Mouse (Mus musculus) hindbrain, embryonic 14.5 days (tissue): ENCODE measurements around the gene Asf1a. TPM values are rescaled to one million over a fixed set of nuclear protein-coding genes. Genes with fewer than 3 reads are reported as not detected.
"Not testable (repeated sequence)": the region's sequence is repeated elsewhere in the genome, so short reads cannot be mapped to it uniquely, and the experiment has no call there.

Source experiments
- ATAC-seq: fragments of 200-750 bp; cut with Nextera tagmentation; 2 replicates; pipeline ENCODE4 v1.8.0; 2017; ENCODE audit warnings: moderate number of reproducible peaks, mild to moderate bottlenecking, moderate TSS enrichment, moderate library complexity; ENCODE audit not compliant: low FRiP score
- DNase-seq: peaks from one replicate; pipeline ENCODE4 v3.0.0-alpha.2; 2015; ENCODE audit warnings: low spot score
- H3K27ac ChIP-seq: fragments of 300-500 bp; sonication (generic); 2 replicates; pipeline ENCODE4 v1.5.1; 2014; ENCODE audit warnings: mild to moderate bottlenecking, moderate library complexity
- H3K27me3 ChIP-seq: fragments of 300-500 bp; sonication (generic); 2 replicates; pipeline ENCODE4 v1.6.1; 2014; ENCODE audit warnings: mild to moderate bottlenecking, low read length, mixed read lengths; ENCODE audit not compliant: control insufficient read depth, insufficient read depth
- H3K36me3 ChIP-seq: fragments of 300-500 bp; sonication (generic); replicated peaks from 2 replicates; pipeline ENCODE4 v1.6.1; 2014; ENCODE audit not compliant: control insufficient read depth, insufficient read depth
- H3K4me1 ChIP-seq: fragments of 300-500 bp; sonication (generic); replicated peaks from 2 replicates; pipeline ENCODE4 v1.6.1; 2014; ENCODE audit warnings: antibody characterized with exemption, low read length, mixed read lengths; ENCODE audit not compliant: control insufficient read depth, insufficient read depth
- H3K4me2 ChIP-seq: fragments of 300-500 bp; sonication (generic); replicated peaks from 2 replicates; pipeline ENCODE4 v1.6.1; 2014; ENCODE audit warnings: mild to moderate bottlenecking, moderate library complexity
- H3K4me3 ChIP-seq: fragments of 300-500 bp; sonication (generic); replicated peaks from 2 replicates; pipeline ENCODE4 v1.5.1; 2014; ENCODE audit warnings: mild to moderate bottlenecking, low read length
- H3K9ac ChIP-seq: fragments of 300-500 bp; sonication (generic); 2 replicates; pipeline ENCODE4 v1.6.1; 2014
- H3K9me3 ChIP-seq: fragments of 300-500 bp; sonication (generic); 2 replicates; pipeline ENCODE4 v1.6.1; 2016; ENCODE audit warnings: low read length; ENCODE audit not compliant: control insufficient read depth
- WGBS: fragments of 180-500 bp; shearing (Covaris S2); extraction: QIAGEN DNeasy Blood & Tissue Kit; methylation state at CpG from one replicate; pipeline ENCODE4 v1.1.7; 2014; 5-methylcytosine and 5-hydroxymethylcytosine counted together
- polyA plus RNA-seq: library from polyadenylated mRNA; unstranded; fragments of >200 nt; fragmentation: Nextera tagmentation; extraction: Ambion mirVana; gene quantifications from 2 replicates; pipeline ENCODE4 v1.2.1, GENCODE M21; 2014

Asf1a gene
- polyA plus RNA-seq, 1 experiment from 2014 or later: 70.6 TPM

DNA sequence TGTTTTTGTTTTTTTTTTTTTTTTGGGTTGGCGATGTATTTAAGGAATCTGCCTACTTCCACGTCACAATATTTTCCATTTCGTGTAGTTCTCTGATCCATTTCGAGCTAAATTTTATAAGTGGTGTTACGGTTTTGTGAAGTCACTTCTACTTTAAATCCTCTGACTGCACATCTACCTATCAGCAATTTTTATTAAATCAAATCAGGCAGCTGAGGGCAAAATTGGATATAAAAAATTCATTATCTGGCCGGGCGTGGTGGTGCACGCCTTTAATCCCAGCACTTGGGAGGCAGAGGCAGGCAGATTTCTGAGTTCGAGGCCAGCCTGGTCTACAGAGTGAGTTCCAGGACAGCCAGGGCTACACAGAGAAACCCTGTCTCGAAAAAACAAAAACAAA is 33.8 kb downstream of the Asf1a start, which contains the start of gene Mcm9:
Gene Mcm9 (minus strand): TSS at position 101 of the 400 bp plus-strand sequence.
- H3K4me3 ChIP-seq: peak within 1 kb of the TSS; percentile 79
- H3K27me3 ChIP-seq: not testable (repeated sequence)

DNA sequence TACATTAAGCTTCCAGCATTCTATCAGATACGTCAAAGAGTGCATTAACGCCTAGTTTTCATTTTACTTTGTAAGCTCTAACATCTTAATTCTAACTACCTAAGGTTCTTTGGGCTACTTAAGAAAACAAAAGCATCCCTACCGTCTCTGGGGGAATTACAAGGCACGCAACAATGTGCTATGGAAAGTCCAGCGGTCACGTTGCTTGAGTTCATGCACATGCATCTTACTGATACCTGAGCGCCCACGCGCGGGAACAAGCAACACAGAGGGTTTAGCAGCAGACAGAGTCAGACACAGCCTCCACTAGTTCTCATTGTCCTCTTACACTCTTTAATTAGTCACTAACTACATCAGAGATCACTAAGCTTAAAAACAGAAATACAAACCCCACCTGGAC is 37.6 kb downstream of the Asf1a start:
- no peaks in the 10 kb centered on the region for H3K27me3 ChIP-seq
- H3K9me3 ChIP-seq: no peaks in the 10 kb centered on the region
- DNase-seq: no peak
- H3K27ac ChIP-seq: no peak overlapping the region
- H3K4me1 ChIP-seq: no peaks in the 10 kb centered on the region
- H3K4me3 ChIP-seq: no peak overlapping the region
- no peak overlapping the region for H3K9ac ChIP-seq
- ATAC-seq: no peak
- WGBS: 85% methylated on average over 10 of the region's 10 CpGs
- no peak overlapping the region for H3K4me2 ChIP-seq
- no peaks in the 10 kb centered on the region for H3K36me3 ChIP-seq

More for the DNA sequence above, 33.8 kb downstream of the Asf1a start, which contains the start of gene Mcm9:
- Histone ChIP-seq H3K27ac (peak within 1 kb of the TSS; percentile 91), H3K4me2 (peak within 1 kb of the TSS; percentile 43), H3K9ac (peak within 1 kb of the TSS; percentile 63)
- DNase-seq, H3K4me1 ChIP-seq, ATAC-seq, H3K36me3 ChIP-seq, H3K9me3 ChIP-seq: not testable (repeated sequence)
- WGBS: 56% methylated on average over 10 of the region's 10 CpGs

DNA sequence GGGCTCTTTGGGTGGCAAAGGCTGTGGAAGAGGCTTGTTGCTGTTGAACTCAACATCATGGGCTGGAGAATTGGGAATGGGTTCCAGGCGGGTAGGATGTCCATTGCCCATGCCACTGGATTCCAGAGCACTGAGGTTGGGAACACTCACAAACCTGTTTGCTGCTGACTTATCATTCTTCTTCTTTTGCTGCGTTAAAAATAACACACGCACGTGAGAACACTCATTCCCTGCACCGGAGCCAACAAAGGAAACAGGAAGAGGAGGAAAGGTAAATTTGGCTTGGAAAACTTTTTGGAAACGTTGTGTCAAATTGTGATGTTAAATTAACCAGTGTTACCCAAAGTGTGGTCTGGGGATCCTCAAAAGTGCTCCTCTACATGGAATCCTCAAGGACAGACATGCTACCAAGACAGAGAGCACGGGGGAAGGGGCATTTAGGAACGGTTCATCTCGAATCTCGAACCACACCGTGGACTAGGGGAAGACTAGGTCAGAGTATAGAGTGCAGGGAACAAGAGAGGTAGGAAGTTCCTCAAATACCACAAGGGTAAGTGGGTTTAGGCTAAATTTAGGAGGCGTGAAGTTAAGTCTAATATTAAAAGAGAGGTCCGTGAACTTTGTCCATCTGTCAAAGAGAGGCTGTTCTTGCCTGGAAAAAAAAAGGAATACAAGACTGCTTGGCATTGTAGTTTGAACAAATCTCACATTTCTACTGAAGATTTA is 38.9 kb downstream of the Asf1a start:
- Histone ChIP-seq H3K27me3 (no peaks in the 10 kb centered on the region), H3K9ac (no peak overlapping the region), H3K4me3 (no peak overlapping the region), H3K36me3 (no peaks in the 10 kb centered on the region), H3K27ac (no peak overlapping the region), H3K4me1 (no peaks in the 10 kb centered on the region), H3K9me3 (no peaks in the 10 kb centered on the region), H3K4me2 (no peak overlapping the region)
- no peak for ATAC-seq
- DNase-seq: no peak
- 90% methylated on average over 13 of the region's 13 CpGs for WGBS

DNA sequence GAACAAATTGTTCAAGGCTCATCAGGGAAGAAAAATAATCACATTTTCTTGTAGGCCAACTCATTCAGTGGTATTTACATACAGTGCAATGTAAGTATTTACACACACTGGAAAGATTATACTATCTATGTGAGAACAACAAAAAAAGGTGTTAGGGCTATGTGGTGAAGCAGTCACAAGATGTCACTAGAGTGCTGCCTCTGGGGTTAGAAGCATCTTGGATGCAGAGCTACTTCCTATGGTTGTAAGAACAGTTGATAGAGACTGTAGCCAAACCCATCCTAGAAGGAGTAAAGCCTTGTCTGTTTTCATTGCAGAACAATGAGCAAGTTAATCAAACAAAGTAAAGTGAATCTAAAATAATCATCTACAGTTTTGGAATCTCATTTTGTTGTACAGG is 45.0 kb downstream of the Asf1a start:
- Histone ChIP-seq H3K4me2 (no peak overlapping the region), H3K4me1 (no peaks in the 10 kb centered on the region), H3K36me3 (peaks cover under 1% of the 10 kb centered on the region; the same call in 1 of the 2 replicates), H3K27ac (no peak overlapping the region), H3K27me3 (no peaks in the 10 kb centered on the region), H3K9me3 (no peaks in the 10 kb centered on the region), H3K9ac (no peak overlapping the region), H3K4me3 (no peak overlapping the region)
- ATAC-seq (peak; percentile 71; the same call in 1 of the 2 replicates), DNase-seq (peak; percentile 78)

DNA sequence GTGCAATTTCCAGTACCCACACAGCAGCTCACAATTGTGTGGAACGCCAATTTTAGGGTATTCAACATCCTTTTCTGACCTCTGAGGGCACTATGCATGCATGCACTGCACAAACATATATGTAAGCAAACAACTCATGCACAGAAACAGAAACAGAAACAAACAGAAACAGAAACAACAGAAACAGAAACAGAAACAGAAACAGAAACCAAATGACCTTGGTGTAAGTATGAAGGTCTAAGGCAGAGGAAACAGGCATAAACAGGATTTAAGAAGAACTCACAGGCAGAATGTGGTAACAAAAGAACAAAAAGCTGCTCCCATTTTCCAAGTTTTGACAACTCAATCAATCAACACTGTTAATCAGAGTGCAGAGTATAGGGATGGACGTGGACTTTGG is 54.1 kb downstream of the Asf1a start:
- Histone ChIP-seq H3K9ac (no peak overlapping the region), H3K36me3 (peaks cover 30% of the 10 kb centered on the region), H3K27ac (no peak overlapping the region), H3K4me1 (no peaks in the 10 kb centered on the region), H3K27me3 (no peaks in the 10 kb centered on the region), H3K4me3 (no peak overlapping the region), H3K4me2 (no peak overlapping the region), H3K9me3 (no peaks in the 10 kb centered on the region)
- DNase-seq (no peak), ATAC-seq (no peak)
- 77% methylated on average over 2 of the region's 2 CpGs for WGBS

DNA sequence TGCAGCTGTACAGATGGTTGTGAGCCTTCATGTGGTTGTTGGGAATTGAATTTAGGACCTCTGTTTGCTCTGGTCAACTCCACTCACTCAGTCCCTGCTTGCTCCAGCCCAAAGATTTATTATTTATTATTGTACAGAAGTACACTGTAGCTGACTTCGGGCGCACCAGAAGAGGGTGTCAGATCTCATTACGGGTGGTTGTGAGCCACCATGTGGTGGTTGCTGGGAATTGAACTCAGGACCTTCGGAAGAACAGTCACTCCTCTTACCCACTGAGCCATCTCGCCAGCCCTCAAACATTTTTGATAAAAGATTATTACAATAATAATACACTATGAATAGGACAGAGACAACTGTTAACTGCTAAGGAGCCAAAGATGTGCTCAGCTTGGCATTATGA is 57.7 kb downstream of the Asf1a start:
- H3K27ac ChIP-seq, H3K27me3 ChIP-seq, H3K4me2 ChIP-seq, ATAC-seq, H3K9me3 ChIP-seq, H3K9ac ChIP-seq, DNase-seq, H3K4me3 ChIP-seq, H3K4me1 ChIP-seq: not testable (repeated sequence)
- H3K36me3 ChIP-seq: peaks cover 15% of the 10 kb centered on the region
- 80% methylated on average over 5 of the region's 5 CpGs for WGBS

Other genes starting within 250 kb of the Asf1a start
- gene Cep85l, start 216.8 kb upstream of the Asf1a start, polyA plus RNA-seq: 6.0 and 7.8 TPM in 2 replicates
- gene Mcm9, start 33.7 kb downstream of the Asf1a start, polyA plus RNA-seq: 7.0 and 7.3 TPM in 2 replicates
- gene Fam184a, start 154.4 kb downstream of the Asf1a start, polyA plus RNA-seq: 15.7 and 16.6 TPM in 2 replicates